Mouse (Mus musculus) brain, embryonic 14.5 days (tissue): Measurements from ENCODE around the gene Col5a3. TPM values are rescaled to one million over a fixed set of nuclear protein-coding genes. Genes with fewer than 3 reads are reported as not detected.

Experiments
- DNase-seq: peaks from one replicate; pipeline ENCODE4 v3.0.0-alpha.2; 2011; ENCODE audit warnings: low read depth
- CTCF ChIP-seq: fragments of 200-500 bp; IDR thresholded peaks from 2 replicates; pipeline ENCODE4 v1.5.1; 2012; ENCODE audit warnings: inconsistent platforms, mild to moderate bottlenecking, moderate library complexity, borderline replicate concordance; ENCODE audit not compliant: insufficient read depth, insufficient read length; ENCODE audit errors: extremely low read depth
- POLR2A ChIP-seq: fragments of 200-500 bp; IDR thresholded peaks from 2 replicates; pipeline ENCODE4 v1.6.1; 2012; ENCODE audit warnings: mild to moderate bottlenecking, inconsistent platforms, borderline replicate concordance; ENCODE audit not compliant: poor library complexity, insufficient read depth, insufficient read length, severe bottlenecking; ENCODE audit errors: extremely low read depth
- polyA plus RNA-seq: library from polyadenylated mRNA; depleted of rRNA; stranded (reverse); fragments of >200 nt; gene quantifications from 2 replicates; pipeline ENCODE4 v1.2.3, GENCODE M21; 2012

Col5a3 gene
- polyA plus RNA-seq, 1 experiment, result 1.2 TPM

- no peak for TF ChIP-seq CTCF
- TF ChIP-seq POLR2A, result no peak
- DNase-seq, result no peak
Observed at GRCm38 (mm10) chr9:20834881-20835280, 20.0 kb upstream of the Col5a3 start.

DNA sequence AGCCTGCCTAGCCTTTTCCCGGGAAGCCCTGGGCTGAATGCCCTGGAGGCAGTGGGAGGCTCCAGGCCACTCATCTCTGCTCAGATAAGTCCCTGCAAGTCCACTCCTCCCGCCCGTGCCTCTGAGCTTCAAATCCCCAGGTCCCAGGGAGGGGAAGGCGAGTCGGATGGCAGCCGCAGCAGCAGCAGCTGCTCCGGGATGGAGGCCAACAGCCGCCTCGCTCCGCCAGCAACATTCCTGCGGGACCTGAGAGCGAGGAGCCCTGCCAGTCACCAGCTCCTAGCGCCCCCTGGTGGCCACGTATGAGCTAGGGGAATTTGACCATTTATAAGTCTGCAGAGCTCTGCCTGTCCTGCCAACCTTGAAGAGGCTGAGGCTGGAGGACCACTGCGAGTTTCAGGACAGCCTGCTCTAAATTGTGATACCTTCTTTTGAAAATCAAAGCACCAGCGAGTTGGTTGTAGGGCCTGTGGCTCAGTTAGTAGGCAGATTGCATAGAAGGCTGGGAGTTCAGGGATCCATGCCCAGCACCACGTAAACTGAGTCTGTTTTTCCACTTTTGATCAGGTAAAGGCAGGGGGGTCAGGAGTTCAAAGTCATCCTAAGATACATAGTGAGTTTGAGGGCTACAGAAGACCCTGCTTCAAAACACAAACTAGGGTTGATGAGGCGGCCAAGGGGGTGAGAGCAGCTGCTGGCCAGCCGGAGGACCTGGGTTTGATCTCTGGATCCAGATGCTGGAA, 16.2 kb upstream of the Col5a3 start:
- TF ChIP-seq POLR2A, result no peak
- TF ChIP-seq CTCF, result peak; percentile 94

DNA sequence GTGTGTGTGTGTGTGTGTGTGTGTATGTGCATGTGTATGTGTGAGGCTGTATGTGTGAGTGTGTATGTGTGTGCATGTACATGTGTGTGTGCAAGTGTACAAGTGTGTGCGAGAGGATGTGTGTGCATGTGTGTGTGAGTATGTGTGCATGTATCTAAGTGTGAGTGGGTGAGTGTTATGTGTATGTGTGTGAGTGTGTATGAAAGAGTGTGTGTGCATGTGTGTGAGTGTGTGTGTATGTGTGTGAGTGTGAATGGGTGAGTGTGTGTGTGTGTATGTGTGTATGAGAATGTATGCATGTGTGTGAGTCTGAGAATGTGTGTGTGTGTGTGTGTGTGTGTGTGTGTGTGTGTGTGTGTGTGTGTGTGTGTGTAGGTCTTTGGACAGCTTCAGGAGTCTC, 13.3 kb upstream of the Col5a3 start:
- DNase-seq, result no peak
- TF ChIP-seq CTCF, result no peak
- TF ChIP-seq POLR2A, result no peak

More for the DNA sequence above, 16.2 kb upstream of the Col5a3 start:
- peak; percentile 97 for DNase-seq

GRCm38 (mm10) chr9:20825781-20826180, 10.9 kb upstream of the Col5a3 start:
- DNase-seq, result no peak
- TF ChIP-seq POLR2A (no peak), CTCF (no peak)

DNA sequence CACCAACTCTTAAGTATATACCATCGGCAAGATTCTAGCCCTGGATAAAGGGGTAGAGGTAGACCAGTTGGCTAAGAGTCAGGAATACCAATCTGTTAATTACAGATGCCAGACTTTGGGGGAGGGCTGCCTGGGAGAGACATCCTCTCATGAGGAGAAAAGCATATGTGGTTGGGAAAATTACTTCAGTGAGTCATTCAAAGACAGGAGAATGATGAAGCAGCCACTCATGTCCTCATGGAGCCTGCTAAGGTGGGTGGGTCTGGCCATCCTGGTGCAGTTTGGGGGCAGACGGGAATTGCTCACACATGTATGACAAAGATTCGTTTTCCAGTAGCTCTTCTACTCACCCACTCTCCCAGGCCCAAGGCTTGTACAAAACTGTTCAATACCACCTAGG, 8.0 kb upstream of the Col5a3 start:
- DNase-seq, result no peak
- TF ChIP-seq CTCF (no peak), POLR2A (no peak)

DNA sequence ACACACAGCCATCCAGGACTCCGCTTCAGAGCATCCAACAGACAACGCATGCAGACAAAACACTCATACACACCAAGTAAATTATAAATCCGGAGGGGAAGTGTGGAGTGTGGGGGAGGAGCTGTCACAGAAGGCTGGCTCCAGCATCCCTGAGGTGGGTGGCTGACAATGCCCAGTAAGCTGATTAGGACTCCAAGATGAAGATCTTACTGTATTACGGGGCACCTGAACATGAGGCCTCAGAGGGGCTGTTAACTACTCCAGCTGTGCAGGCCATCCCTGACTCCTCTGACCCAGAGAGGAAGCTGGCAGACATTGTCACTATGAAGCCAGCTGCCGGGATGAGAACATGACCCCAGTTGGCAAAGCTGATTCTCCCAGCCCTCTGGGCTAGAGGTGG, 5.1 kb upstream of the Col5a3 start:
- no peak for DNase-seq
- no peak for TF ChIP-seq CTCF
- TF ChIP-seq POLR2A, result no peak

DNA sequence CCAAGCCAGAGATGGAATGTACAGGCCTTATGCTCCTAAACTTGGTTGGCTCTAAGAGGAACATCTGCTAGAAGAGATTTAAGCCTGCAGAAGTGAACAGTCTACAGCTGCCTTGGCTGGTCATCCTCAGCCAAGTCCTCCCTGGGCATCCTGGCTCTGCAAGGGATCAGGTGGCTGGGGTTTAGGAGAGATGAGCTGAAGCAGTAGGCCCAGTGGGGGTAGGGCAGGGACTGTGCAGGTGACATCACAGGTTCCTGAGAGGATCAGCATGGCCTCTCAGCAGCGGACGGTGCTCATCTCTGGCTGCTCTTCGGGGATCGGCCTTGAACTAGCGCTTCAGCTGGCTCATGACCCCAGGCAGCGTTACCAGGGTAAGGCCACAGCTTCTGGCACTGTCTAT, 3.4 kb upstream of the Col5a3 start, which contains the start of gene Rdh8:
Rdh8 (plus strand) TSS at position 268 of the 400 bp plus-strand sequence.
- no peak for DNase-seq
- no peak for TF ChIP-seq POLR2A
- TF ChIP-seq CTCF, result no peak

- no peak for TF ChIP-seq CTCF
- TF ChIP-seq POLR2A, result no peak
- peak; percentile 8 for DNase-seq
Observed at GRCm38 (mm10) chr9:20812537-20813271, 2.2 kb downstream of the Col5a3 start.

GRCm38 (mm10) chr9:20810773-20811172, 4.1 kb downstream of the Col5a3 start:
- TF ChIP-seq POLR2A (no peak), CTCF (no peak)
- no peak for DNase-seq

DNA sequence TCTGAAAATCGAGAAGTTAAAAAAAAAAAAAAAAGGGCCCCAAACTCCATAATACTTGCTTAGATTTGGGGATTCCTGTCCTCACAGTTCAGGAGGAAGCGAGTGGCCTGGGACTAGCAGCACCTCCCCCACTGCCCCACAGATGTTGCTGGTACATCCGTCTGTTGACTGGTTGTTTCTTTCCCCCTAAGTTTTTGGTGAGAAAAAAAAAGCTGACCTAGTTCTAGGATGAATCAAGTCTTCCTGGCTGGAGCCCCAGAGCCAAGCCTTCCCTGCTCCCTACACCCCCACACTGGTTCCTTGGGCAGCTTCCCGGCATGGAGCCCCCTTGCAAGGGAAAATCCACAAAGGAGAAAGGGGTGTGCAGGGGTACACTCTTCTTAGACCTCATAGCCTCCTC, 4.6 kb downstream of the Col5a3 start:
- no peak for DNase-seq
- no peak for TF ChIP-seq CTCF
- TF ChIP-seq POLR2A, result no peak

DNA sequence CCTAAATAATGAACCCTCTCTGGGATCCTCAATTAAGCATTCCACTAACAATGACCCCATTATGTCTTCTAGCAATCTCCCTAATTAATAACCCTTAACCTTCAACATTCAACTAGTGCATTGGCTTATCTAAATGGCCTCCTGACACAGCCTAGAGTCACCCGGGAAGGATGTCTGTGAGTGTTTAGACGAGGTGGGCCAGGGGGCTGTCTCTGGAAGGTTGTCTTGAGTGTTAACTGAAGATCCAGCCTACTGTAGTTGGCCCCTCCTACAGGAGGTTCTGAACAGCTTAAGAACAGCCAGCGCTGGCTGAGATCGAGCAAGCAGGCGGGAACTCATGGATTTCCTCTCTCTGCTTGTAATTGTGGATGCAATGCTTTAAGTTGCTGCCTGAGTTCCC, 9.2 kb downstream of the Col5a3 start:
- DNase-seq, result no peak
- no peak for TF ChIP-seq POLR2A

- no peak for DNase-seq
- TF ChIP-seq CTCF (no peak), POLR2A (no peak)
Observed at GRCm38 (mm10) chr9:20805159-20805495, 9.7 kb downstream of the Col5a3 start.
